Mouse (Mus musculus) CD4-positive, CD25-positive, alpha-beta regulatory T cell, adult 4 months (primary cell): ENCODE results near the gene Tgds. TPM values are rescaled to one million over a fixed set of nuclear protein-coding genes. Genes with fewer than 3 reads are reported as not detected.
A peak's percentile ranks its signal among the peaks of the same experiment; 100 is the strongest.
"Not testable (repeated sequence)": the region's sequence is repeated elsewhere in the genome, so short reads cannot be mapped to it uniquely, and the experiment has no call there.

Experiments
- ATAC-seq: one replicate; pipeline ENCODE4 v1.8.0; 2017
- polyA plus RNA-seq, 2 experiments: library from polyadenylated mRNA; unstranded; fragments of 100-300 nt; shearing (Covaris generic); gene quantifications; one replicate each; pipeline ENCODE4 v1.2.1; 2017

The Tgds gene
- 10 to 100 TPM; 29.4 to 37.5 TPM for polyA plus RNA-seq

- ATAC-seq = peak; percentile 61
These were observed at the start of gene Tgds for GRCm38 (mm10) chr14:118132642-118132977. Tgds (minus strand) TSS chr14:118132755.

- peak; percentile 30 for ATAC-seq
These were observed 48.2 kb upstream of the Tgds start for GRCm38 (mm10) chr14:118180711-118181177.

- peak; percentile 87 for ATAC-seq
These were observed 47.6 kb upstream of the Tgds start for GRCm38 (mm10) chr14:118180117-118180557.

- no peak for ATAC-seq
These were observed 47.1 kb upstream of the Tgds start for GRCm38 (mm10) chr14:118179701-118180100.

GRCm38 (mm10) chr14:118179251-118179650, 46.7 kb upstream of the Tgds start:
- no peak for ATAC-seq

- ATAC-seq = no peak
These were observed 43.1 kb upstream of the Tgds start for GRCm38 (mm10) chr14:118175694-118176085.

GRCm38 (mm10) chr14:118175071-118175693, 42.6 kb upstream of the Tgds start:
- ATAC-seq = no peak

- peak; percentile 86 for ATAC-seq
These were observed 41.1 kb upstream of the Tgds start for GRCm38 (mm10) chr14:118173590-118174203.

- ATAC-seq = no peak
These were observed 36.2 kb upstream of the Tgds start for GRCm38 (mm10) chr14:118168776-118169175.

- no peak for ATAC-seq
These were observed 30.1 kb upstream of the Tgds start for GRCm38 (mm10) chr14:118162640-118163039.

- ATAC-seq = no peak
These were observed 29.2 kb upstream of the Tgds start for GRCm38 (mm10) chr14:118161751-118162150.

- ATAC-seq = peak; percentile 88
These were observed 24.6 kb upstream of the Tgds start for GRCm38 (mm10) chr14:118157146-118157545.

GRCm38 (mm10) chr14:118156740-118157139, 24.2 kb upstream of the Tgds start:
- no peak for ATAC-seq

- not testable (repeated sequence) for ATAC-seq
These were observed 23.5 kb upstream of the Tgds start for GRCm38 (mm10) chr14:118156056-118156455.

GRCm38 (mm10) chr14:118152294-118152651, 19.7 kb upstream of the Tgds start:
- no peak for ATAC-seq

- no peak for ATAC-seq
These were observed 19.2 kb upstream of the Tgds start for GRCm38 (mm10) chr14:118151651-118152293.

- no peak for ATAC-seq
These were observed 18.3 kb upstream of the Tgds start for GRCm38 (mm10) chr14:118150656-118151551.

GRCm38 (mm10) chr14:118148554-118148953, 16.0 kb upstream of the Tgds start:
- ATAC-seq = no peak

- no peak for ATAC-seq
These were observed 15.5 kb upstream of the Tgds start for GRCm38 (mm10) chr14:118148046-118148445.

GRCm38 (mm10) chr14:118142283-118142682, 9.7 kb upstream of the Tgds start:
- no peak for ATAC-seq

- peak; percentile 24 for ATAC-seq
These were observed 4.9 kb upstream of the Tgds start for GRCm38 (mm10) chr14:118137487-118137886.

GRCm38 (mm10) chr14:118136744-118137452, 4.3 kb upstream of the Tgds start, which contains the start of gene Gpr180:
Gpr180 (plus strand) TSS chr14:118137158.
- peak; percentile 86 for ATAC-seq
